11 mouse cellular contexts compared by ENCODE assay signal in genomic region chr16:33612056-33612770, GRCm38 (mm10).
A peak's percentile ranks its signal among the peaks of the same experiment; 100 is the strongest.
DNase-seq lines count a peak whose midpoint lies in the region; ATAC-seq and TF ChIP-seq lines count a peak whose summit lies in the region.
"Had no signal": no experiment of that assay in that cellular context is flagged by ENCODE, and none has a peak within 500 bp of the region (broad histone marks: within the 10 kb centered on the region; RNA-seq: fewer than 3 reads in every experiment).

No protein-coding gene starts in this region.

- no peak overlapping the region for H3K9ac ChIP-seq in heart, embryonic 11.5 days (ENCODE audit: low read depth, low read length)
- H3K9ac ChIP-seq: liver, embryonic 15.5 days had no signal

- DNase-seq in heart, adult 11 months = peak; percentile 95
- DNase-seq in brain, adult 2 months (ENCODE audit: low read depth, low spot score) = peak; percentile 77
- DNase-seq in gastrocnemius, postnatal 14 days = peak; percentile 72
- DNase-seq in layer of hippocampus, postnatal 36 days = peak; percentile 26 to 32
- DNase-seq in right cerebral cortex, postnatal 4 days = no peak
- DNase-seq in right cerebral cortex, postnatal 36 days (ENCODE audit: low spot score in 2 of 2) = no peak
- DNase-seq in thymus, adult 2 months = no peak
- DNase-seq: B cell, adult 2 months; kidney, adult 9 months had no signal

- H3K4me3 ChIP-seq in heart, embryonic 11.5 days (ENCODE audit: low read depth, low read length) = no peak overlapping the region
- no peak overlapping the region for H3K4me3 ChIP-seq in thymus, adult 2 months (ENCODE audit: control insufficient read depth, insufficient read depth, low read length)
- H3K4me3 ChIP-seq: liver, embryonic 15.5 days had no signal

- ATAC-seq in heart, embryonic 11.5 days (replicated peaks; ENCODE audit: insufficient number of reproducible peaks, low FRiP score, low TSS enrichment) = no peak

- no peak overlapping the region for H3K27ac ChIP-seq in heart, embryonic 11.5 days (ENCODE audit: low read depth, low read length)
- H3K27ac ChIP-seq in thymus, adult 2 months (ENCODE audit: control insufficient read depth, insufficient read depth, low read length) = no peak overlapping the region
- H3K27ac ChIP-seq: liver, embryonic 15.5 days had no signal

- intact Hi-C loops in gastrocnemius, postnatal 14 days (cut with DNase I; ENCODE audit: low total_unique reads) = no loop called here

- TF ChIP-seq CTCF in thymus, adult 2 months (IDR thresholded peaks at IDR 0.05; ENCODE audit: borderline replicate concordance, control insufficient read depth, extremely low read depth, insufficient read depth, low read length, poor library complexity) = no peak

- no peak for TF ChIP-seq POLR2A in thymus, adult 2 months (IDR thresholded peaks at IDR 0.05; ENCODE audit: control insufficient read depth, extremely low read depth, insufficient read depth, low read length, poor library complexity)

- WGBS in heart, embryonic 11.5 days (ENCODE audit: insufficient replicate concordance) = 81% methylated on average over 6 of the region's 6 CpGs
- WGBS in thymus, adult 2 months = 91% methylated on average over 6 of the region's 6 CpGs

- no peak overlapping the region for H3K4me2 ChIP-seq in heart, embryonic 11.5 days
- H3K4me2 ChIP-seq: liver, embryonic 15.5 days had no signal

- H3K27me3 ChIP-seq in heart, embryonic 11.5 days (ENCODE audit: control insufficient read depth, insufficient read depth, low read length) = no peaks in the 10 kb centered on the region
- no peaks in the 10 kb centered on the region for H3K27me3 ChIP-seq in thymus, adult 2 months (ENCODE audit: control insufficient read depth, insufficient read depth, low read length)
- H3K27me3 ChIP-seq: liver, embryonic 15.5 days had no signal

- H3K4me1 ChIP-seq in heart, embryonic 11.5 days (ENCODE audit: control insufficient read depth, insufficient read depth, low read length) = peaks cover 4% of the 10 kb centered on the region; the same call in 1 of the 2 replicates
- no peaks in the 10 kb centered on the region for H3K4me1 ChIP-seq in thymus, adult 2 months (replicated peaks; ENCODE audit: control insufficient read depth, insufficient read depth, low read length)
- H3K4me1 ChIP-seq: liver, embryonic 15.5 days had no signal

- no peaks in the 10 kb centered on the region for H3K36me3 ChIP-seq in heart, embryonic 11.5 days (ENCODE audit: control insufficient read depth, insufficient read depth, low read length)
- H3K36me3 ChIP-seq in thymus, adult 2 months (ENCODE audit: control insufficient read depth, insufficient read depth, low read length) = no peaks in the 10 kb centered on the region
- H3K36me3 ChIP-seq: liver, embryonic 15.5 days had no signal

- H3K9me3 ChIP-seq in heart, embryonic 11.5 days (replicated peaks; ENCODE audit: control insufficient read depth, low read length) = no peaks in the 10 kb centered on the region
- H3K9me3 ChIP-seq: liver, embryonic 15.5 days had no signal

Comparison
In these comparisons a context has a peak if more than half of its experiments do, and no peak if none do; other contexts are left out.
1. DNase-seq: peak in heart, adult 11 months (single experiment), brain, adult 2 months (single experiment), gastrocnemius, postnatal 14 days (single experiment) and layer of hippocampus, postnatal 36 days (2 of 2); none in right cerebral cortex, postnatal 4 days (single experiment), right cerebral cortex, postnatal 36 days (0 of 2) and thymus, adult 2 months (single experiment).